Mouse (Mus musculus) thymus, adult 2 months (tissue): ENCODE results near the gene Ccnl2. TPM values are rescaled to one million over a fixed set of nuclear protein-coding genes. Genes with fewer than 3 reads are reported as not detected.
"Not testable (repeated sequence)": the region's sequence is repeated elsewhere in the genome, so short reads cannot be mapped to it uniquely, and the experiment has no call there.

Source experiments
- DNase-seq: peaks from one replicate; pipeline ENCODE4 v3.0.0; 2021
- H3K27ac ChIP-seq: fragments of 200-500 bp; 2 replicates; pipeline ENCODE4 v1.5.1; 2012; ENCODE audit warnings: low read length, control low read depth; ENCODE audit not compliant: control insufficient read depth, insufficient read depth
- H3K27me3 ChIP-seq: fragments of 200-500 bp; 2 replicates; pipeline ENCODE4 v1.6.1; 2012; ENCODE audit warnings: mild to moderate bottlenecking, low read length, moderate library complexity, mixed read lengths; ENCODE audit not compliant: control insufficient read depth, insufficient read depth
- H3K36me3 ChIP-seq: fragments of 200-500 bp; 2 replicates; pipeline ENCODE4 v1.6.1; 2012; ENCODE audit warnings: mild to moderate bottlenecking, low read length, moderate library complexity; ENCODE audit not compliant: control insufficient read depth, insufficient read depth
- H3K4me1 ChIP-seq: fragments of 200-500 bp; replicated peaks from 2 replicates; pipeline ENCODE4 v1.6.1; 2012; ENCODE audit warnings: low read length; ENCODE audit not compliant: control insufficient read depth, insufficient read depth
- H3K4me3 ChIP-seq: fragments of 200-500 bp; 2 replicates; pipeline ENCODE4 v1.5.1; 2012; ENCODE audit warnings: mild to moderate bottlenecking, low read length, control low read depth, moderate library complexity; ENCODE audit not compliant: control insufficient read depth, insufficient read depth
- CTCF ChIP-seq: fragments of 200-500 bp; IDR thresholded peaks from 2 replicates; pipeline ENCODE4 v1.5.1; 2012; ENCODE audit warnings: mild to moderate bottlenecking, control low read depth, low read length, moderate library complexity, borderline replicate concordance; ENCODE audit not compliant: control insufficient read depth, poor library complexity, insufficient read depth; ENCODE audit errors: extremely low read depth
- POLR2A ChIP-seq: fragments of 200-500 bp; IDR thresholded peaks from 2 replicates; pipeline ENCODE4 v1.6.1; 2012; ENCODE audit warnings: mild to moderate bottlenecking, low read length, control low read depth, moderate library complexity; ENCODE audit not compliant: control insufficient read depth, poor library complexity, insufficient read depth; ENCODE audit errors: extremely low read depth
- WGBS: fragments of 180-500 bp; shearing (Covaris S2); methylation state at CpG from one replicate; pipeline ENCODE4 v1.1.7; 2018; 5-methylcytosine and 5-hydroxymethylcytosine counted together
- polyA plus RNA-seq: library from polyadenylated mRNA; depleted of rRNA; stranded (reverse); fragments of >200 nt; gene quantifications from 2 replicates; pipeline ENCODE4 v1.2.3, GENCODE M21; 2012

Gene Ccnl2
- polyA plus RNA-seq, 1 experiment: 145 TPM

DNA sequence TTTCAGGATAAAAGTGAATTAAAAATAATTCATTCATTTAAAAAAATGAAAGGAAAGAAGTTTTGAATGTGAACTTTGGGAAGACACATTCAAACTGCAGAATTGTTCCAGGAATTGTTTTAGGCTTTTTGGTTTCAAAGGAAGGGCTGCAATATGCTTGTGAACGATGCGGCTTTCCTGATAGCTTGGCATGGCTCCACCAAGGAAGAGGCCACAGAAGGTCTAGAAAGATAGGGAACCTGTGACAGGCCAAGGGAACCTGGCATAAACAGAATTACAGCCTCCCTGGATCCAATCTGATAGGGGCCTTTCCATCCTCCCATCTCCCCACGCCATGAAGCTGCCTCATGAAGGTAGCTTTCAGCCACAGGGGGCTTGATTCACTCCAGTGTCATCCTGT lies 24.0 kb upstream of the Ccnl2 start:
- Histone ChIP-seq H3K27me3 (peaks cover 4% of the 10 kb centered on the region; the same call in 1 of the 2 replicates), H3K27ac (no peak overlapping the region), H3K4me1 (0 out of 2 replicates have a peak, but pooled peaks cover 5% of the 10 kb centered on the region), H3K4me3 (no peak overlapping the region), H3K36me3 (no peaks in the 10 kb centered on the region)
- no peak for TF ChIP-seq POLR2A
- TF ChIP-seq CTCF: no peak
- 75% methylated on average over 3 of the region's 3 CpGs for WGBS
- DNase-seq: no peak

DNA sequence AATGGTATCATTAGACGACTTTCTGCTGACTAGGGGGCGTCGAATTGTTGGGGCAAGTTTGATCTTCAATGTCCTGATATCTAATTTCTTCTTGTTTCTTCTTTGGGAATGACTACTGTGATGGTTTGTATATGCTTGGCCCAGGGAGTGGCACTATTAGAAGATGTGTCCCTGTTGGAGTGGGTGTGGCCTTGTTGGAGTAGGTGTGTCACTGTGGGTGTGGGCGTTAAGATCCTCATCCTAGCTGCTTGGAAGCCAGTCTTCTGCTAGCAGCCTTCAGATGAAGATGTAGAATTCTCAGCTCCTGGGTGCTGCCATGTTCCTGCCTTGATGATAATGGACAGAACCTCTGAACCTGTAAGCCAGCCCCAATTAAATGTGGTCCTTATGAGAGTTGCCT lies 23.5 kb upstream of the Ccnl2 start:
- not testable (repeated sequence) for H3K27me3 ChIP-seq, H3K36me3 ChIP-seq, H3K27ac ChIP-seq, DNase-seq, H3K4me1 ChIP-seq, H3K4me3 ChIP-seq
- 93% methylated on average over 4 of the region's 4 CpGs for WGBS

DNA sequence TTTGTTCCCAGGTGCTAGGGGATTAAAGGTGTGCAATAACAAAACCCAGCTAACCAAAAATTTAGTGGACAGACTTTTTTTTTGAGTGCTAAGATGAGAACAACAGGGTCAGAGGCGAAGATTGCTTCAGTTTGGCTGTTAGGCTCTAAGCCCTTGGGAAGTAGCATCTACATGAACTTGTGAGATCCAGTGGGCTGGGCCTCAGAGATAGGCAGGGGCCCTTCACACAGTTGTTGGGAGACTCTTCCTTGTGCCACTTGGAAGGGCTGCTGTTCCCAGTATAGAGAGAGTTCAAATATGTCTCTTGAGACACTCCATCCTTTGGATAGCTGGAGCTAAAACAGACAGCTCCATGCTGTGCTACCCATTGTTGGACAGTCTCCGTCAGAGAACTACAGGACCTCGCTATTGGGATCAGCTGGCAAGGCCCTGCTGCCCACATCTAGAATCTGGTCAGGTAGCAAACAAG lies 22.2 kb upstream of the Ccnl2 start, which contains the start of gene Ankrd65:
Gene Ankrd65 (plus strand): TSS at position 419 of the 469 bp plus-strand sequence.
- Histone ChIP-seq H3K4me1 (no peaks in the 10 kb centered on the region), H3K36me3 (no peaks in the 10 kb centered on the region), H3K4me3 (no peak within 1 kb of the TSS), H3K27ac (no peak within 1 kb of the TSS), H3K27me3 (no peaks in the 10 kb centered on the region)
- no peak for DNase-seq
- no peak for TF ChIP-seq POLR2A
- no peak for TF ChIP-seq CTCF
- WGBS: 95% methylated on average over 3 of the region's 3 CpGs

DNA sequence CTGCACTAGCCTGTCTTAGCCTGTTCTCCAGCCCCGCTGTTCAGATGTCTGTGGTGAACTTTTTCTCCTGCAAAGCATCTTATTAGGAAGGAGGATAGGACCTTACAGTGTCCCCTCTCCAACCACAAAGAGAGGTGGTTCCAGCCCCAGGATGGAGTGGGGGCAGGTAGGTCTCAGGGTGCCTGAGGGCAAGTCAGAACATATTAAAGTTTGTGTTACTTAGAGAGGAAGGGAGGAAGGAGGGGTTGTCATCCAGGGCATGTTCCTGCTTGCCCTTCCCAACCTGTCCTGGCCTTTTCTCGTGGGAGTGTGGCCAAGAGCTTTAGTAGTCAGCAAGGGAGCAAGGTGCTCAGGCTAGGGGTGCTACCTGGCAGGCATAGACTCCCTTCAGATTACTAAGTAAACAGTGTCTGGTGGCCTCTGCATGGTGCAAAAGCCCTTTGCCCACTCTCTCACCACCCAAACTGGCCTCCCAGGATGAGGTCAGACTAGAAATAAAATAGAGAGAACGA lies 21.6 kb upstream of the Ccnl2 start:
- no peaks in the 10 kb centered on the region for H3K4me1 ChIP-seq

GRCm38 (mm10) chr4:155791240-155791933 lies 20.9 kb upstream of the Ccnl2 start:
- TF ChIP-seq CTCF (no peak), POLR2A (no peak)
- Histone ChIP-seq H3K36me3 (no peaks in the 10 kb centered on the region), H3K4me1 (no peaks in the 10 kb centered on the region), H3K27me3 (no peaks in the 10 kb centered on the region), H3K27ac (no peak overlapping the region), H3K4me3 (no peak overlapping the region)
- WGBS: 87% methylated on average over 24 of the region's 24 CpGs
- no peak for DNase-seq

More for the DNA sequence above, 21.6 kb upstream of the Ccnl2 start:
- H3K27me3 ChIP-seq: no peaks in the 10 kb centered on the region
- no peak overlapping the region for H3K27ac ChIP-seq
- 88% methylated on average over 3 of the region's 3 CpGs for WGBS
- H3K4me3 ChIP-seq: no peak overlapping the region
- H3K36me3 ChIP-seq: no peaks in the 10 kb centered on the region
- TF ChIP-seq POLR2A (no peak), CTCF (no peak)
- no peak for DNase-seq

GRCm38 (mm10) chr4:155793730-155794129 lies 18.6 kb upstream of the Ccnl2 start:
- no peaks in the 10 kb centered on the region for H3K36me3 ChIP-seq
- 80% methylated on average over 2 of the region's 2 CpGs for WGBS
- TF ChIP-seq CTCF (no peak), POLR2A (no peak)
- no peak overlapping the region for H3K4me3 ChIP-seq
- no peaks in the 10 kb centered on the region for H3K4me1 ChIP-seq
- no peak for DNase-seq
- no peaks in the 10 kb centered on the region for H3K27me3 ChIP-seq
- no peak overlapping the region for H3K27ac ChIP-seq
